Comparison of ENCODE assay signal across 10 mouse cellular contexts in the genomic region with DNA sequence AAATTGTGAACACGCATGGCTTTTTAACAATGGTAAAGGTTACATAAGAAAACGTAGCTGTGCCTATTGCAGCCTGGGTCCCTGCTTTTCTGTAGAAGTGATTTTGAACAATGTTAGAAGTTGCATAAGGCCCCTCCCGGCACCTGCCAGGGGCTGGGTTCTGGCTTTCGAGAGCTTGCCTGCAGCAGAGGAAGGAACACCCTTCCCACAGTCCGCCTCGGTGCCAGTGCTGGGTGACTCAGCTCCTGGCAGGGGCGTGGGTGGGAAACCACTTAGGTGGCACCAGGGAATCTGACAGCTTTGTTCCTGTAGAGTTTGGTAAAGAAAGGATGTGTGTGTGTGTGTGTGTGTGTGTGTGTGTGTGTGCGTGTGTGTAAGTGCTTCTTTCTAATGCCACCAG.
DNase-seq lines count a peak whose midpoint lies in the region; ATAC-seq and TF ChIP-seq lines count a peak whose summit lies in the region.
"Had no signal": no experiment of that assay in that cellular context is flagged by ENCODE, and none has a peak within 500 bp of the region (broad histone marks: within the 10 kb centered on the region; RNA-seq: fewer than 3 reads in every experiment).

No protein-coding gene starts in this region.

- no peaks in the 10 kb centered on the region for H3K36me3 ChIP-seq in forebrain, postnatal 0 days (ENCODE audit: insufficient read depth)
- no peaks in the 10 kb centered on the region for H3K36me3 ChIP-seq in forebrain, embryonic 14.5 days (ENCODE audit: control insufficient read depth, insufficient read depth, low read length)
- H3K36me3 ChIP-seq in neural tube, embryonic 15.5 days, result no peaks in the 10 kb centered on the region
- no peaks in the 10 kb centered on the region for H3K36me3 ChIP-seq in liver, embryonic 12.5 days

- no peaks in the 10 kb centered on the region for H3K9me3 ChIP-seq in forebrain, postnatal 0 days (ENCODE audit: low read length)
- H3K9me3 ChIP-seq in forebrain, embryonic 14.5 days (replicated peaks; ENCODE audit: control insufficient read depth, low read length), result no peaks in the 10 kb centered on the region
- H3K9me3 ChIP-seq in neural tube, embryonic 15.5 days (replicated peaks), result no peaks in the 10 kb centered on the region
- H3K9me3 ChIP-seq in liver, embryonic 12.5 days (replicated peaks), result no peaks in the 10 kb centered on the region

- TF ChIP-seq CTCF in forebrain, postnatal 0 days (IDR thresholded peaks at IDR 0.05; ENCODE audit: low read depth), result no peak

- H3K4me1 ChIP-seq in forebrain, postnatal 0 days (ENCODE audit: insufficient read depth), result peaks cover 5% of the 10 kb centered on the region; the same call in 1 of the 2 replicates
- H3K4me1 ChIP-seq in forebrain, embryonic 14.5 days (ENCODE audit: control insufficient read depth, insufficient read depth, low read length), result peaks cover 13% of the 10 kb centered on the region
- H3K4me1 ChIP-seq in neural tube, embryonic 15.5 days, result peaks cover 5% of the 10 kb centered on the region; the same call in 1 of the 2 replicates
- no peaks in the 10 kb centered on the region for H3K4me1 ChIP-seq in liver, embryonic 12.5 days

- DNase-seq in forebrain, postnatal 0 days, result peak; percentile 29
- no peak for DNase-seq in forebrain, embryonic 14.5 days (ENCODE audit: low spot score)
- DNase-seq in fat pad, adult 2 months (ENCODE audit: extremely low read depth, low read depth, low spot score), result peak; percentile 13
- DNase-seq in layer of hippocampus, postnatal 36 days, result peak; percentile 81 to 83
- DNase-seq in spleen, postnatal 36 days (ENCODE audit: low spot score in 2 of 2), result no peak
- DNase-seq: kidney, adult 2 months; liver, postnatal 0 days had no signal

- no peak overlapping the region for H3K9ac ChIP-seq in forebrain, postnatal 0 days
- H3K9ac ChIP-seq in forebrain, embryonic 14.5 days (ENCODE audit: low read length), result no peak overlapping the region
- no peak overlapping the region for H3K9ac ChIP-seq in neural tube, embryonic 15.5 days (replicated peaks)
- no peak overlapping the region for H3K9ac ChIP-seq in liver, embryonic 12.5 days
- H3K9ac ChIP-seq: liver, postnatal 0 days had no signal

- no peak overlapping the region for H3K4me3 ChIP-seq in forebrain, postnatal 0 days (ENCODE audit: low read depth, low read length)
- no peak overlapping the region for H3K4me3 ChIP-seq in forebrain, embryonic 14.5 days (ENCODE audit: low read depth, low read length)
- no peak overlapping the region for H3K4me3 ChIP-seq in neural tube, embryonic 15.5 days (replicated peaks)
- no peak overlapping the region for H3K4me3 ChIP-seq in liver, embryonic 12.5 days

- H3K27me3 ChIP-seq in forebrain, postnatal 0 days (ENCODE audit: insufficient read depth, low read length), result no peaks in the 10 kb centered on the region
- no peaks in the 10 kb centered on the region for H3K27me3 ChIP-seq in forebrain, embryonic 14.5 days (replicated peaks; ENCODE audit: control insufficient read depth, insufficient read depth, low read length)
- H3K27me3 ChIP-seq in neural tube, embryonic 15.5 days (replicated peaks), result no peaks in the 10 kb centered on the region
- no peaks in the 10 kb centered on the region for H3K27me3 ChIP-seq in liver, embryonic 12.5 days (replicated peaks)

- H3K27ac ChIP-seq in forebrain, postnatal 0 days (ENCODE audit: low read depth, low read length), result no peak overlapping the region
- H3K27ac ChIP-seq in forebrain, embryonic 14.5 days (ENCODE audit: low read depth, low read length), result no peak overlapping the region
- H3K27ac ChIP-seq in neural tube, embryonic 15.5 days (replicated peaks), result no peak overlapping the region
- no peak overlapping the region for H3K27ac ChIP-seq in liver, embryonic 12.5 days

- WGBS in forebrain, postnatal 0 days, result 29% methylated on average over 8 of the region's 8 CpGs
- 48% methylated on average over 8 of the region's 8 CpGs for WGBS in forebrain, embryonic 14.5 days
- WGBS in neural tube, embryonic 15.5 days, result 81% methylated on average over 8 of the region's 8 CpGs
- WGBS in liver, embryonic 12.5 days (ENCODE audit: insufficient replicate concordance), result 57% methylated on average over 8 of the region's 8 CpGs

- no peak overlapping the region for H3K4me2 ChIP-seq in forebrain, postnatal 0 days (ENCODE audit: low read depth)
- no peak overlapping the region for H3K4me2 ChIP-seq in forebrain, embryonic 14.5 days (ENCODE audit: low read length)
- H3K4me2 ChIP-seq in neural tube, embryonic 15.5 days, result no peak overlapping the region
- no peak overlapping the region for H3K4me2 ChIP-seq in liver, embryonic 12.5 days

- peak; percentile 18; the same call in 1 of the 2 replicates for ATAC-seq in forebrain, postnatal 0 days
- ATAC-seq in forebrain, embryonic 14.5 days, result no peak
- ATAC-seq in megakaryocyte-erythroid progenitor cell, adult 5-6 weeks (replicated peaks; ENCODE audit: low FRiP score, low TSS enrichment, poor library complexity, severe bottlenecking), result 0 out of 2 replicates have a peak, but pooled peaks have one; percentile 14
- ATAC-seq in neural tube, embryonic 15.5 days (ENCODE audit: low FRiP score), result no peak
- no peak for ATAC-seq in liver, embryonic 12.5 days
- ATAC-seq: liver, postnatal 0 days had no signal

Comparison
In these comparisons a context has a peak if more than half of its experiments do, and no peak if none do; other contexts are left out.
1. ATAC-seq: peak in forebrain, postnatal 0 days (single experiment) and megakaryocyte-erythroid progenitor cell, adult 5-6 weeks (single experiment); none in forebrain, embryonic 14.5 days (single experiment), neural tube, embryonic 15.5 days (single experiment) and liver, embryonic 12.5 days (single experiment).
2. DNase-seq: peak in forebrain, postnatal 0 days (single experiment), fat pad, adult 2 months (single experiment) and layer of hippocampus, postnatal 36 days (2 of 2); none in forebrain, embryonic 14.5 days (single experiment) and spleen, postnatal 36 days (0 of 2).